Mouse (Mus musculus) gastrocnemius, adult 8-10 months (tissue): ENCODE measurements around the gene Xiap. TPM values are rescaled to one million over a fixed set of nuclear protein-coding genes. Genes with fewer than 3 reads are reported as not detected.

ENCODE experiments used
- DNase-seq, 2 experiments: peaks; one replicate each; pipeline ENCODE4 v3.0.0; 2022; ENCODE audit warnings: low spot score in 2 of 2
- total RNA-seq, 4 experiments: library from RNA; stranded (reverse); gene quantifications; 2 replicates each; pipeline ENCODE4 v1.2.4; 2022

Gene Xiap
- total RNA-seq, 4 experiments from 2014 or later, result 12.6 to 16.2 (median 15.6) TPM

DNA sequence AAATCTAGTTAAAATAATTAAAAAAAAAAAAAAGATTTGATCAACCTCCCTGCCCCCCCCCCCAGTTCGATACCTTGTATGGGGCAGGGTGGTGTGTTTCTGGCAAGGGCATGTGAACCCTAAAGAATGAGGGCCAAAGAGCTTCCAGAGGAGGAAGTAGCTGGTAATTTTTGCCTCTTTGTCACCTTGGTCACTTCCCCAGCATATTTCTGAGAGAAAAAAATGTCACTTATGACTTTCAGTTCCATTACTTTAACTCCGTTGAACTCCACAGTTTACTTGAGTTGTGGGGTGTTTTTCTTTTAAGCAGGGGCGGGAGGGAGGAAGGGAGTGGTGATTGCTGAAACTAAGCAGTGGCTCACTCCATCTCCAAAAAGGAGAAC lies 9.4 kb downstream of the Xiap start:
- DNase-seq, result no peak

DNA sequence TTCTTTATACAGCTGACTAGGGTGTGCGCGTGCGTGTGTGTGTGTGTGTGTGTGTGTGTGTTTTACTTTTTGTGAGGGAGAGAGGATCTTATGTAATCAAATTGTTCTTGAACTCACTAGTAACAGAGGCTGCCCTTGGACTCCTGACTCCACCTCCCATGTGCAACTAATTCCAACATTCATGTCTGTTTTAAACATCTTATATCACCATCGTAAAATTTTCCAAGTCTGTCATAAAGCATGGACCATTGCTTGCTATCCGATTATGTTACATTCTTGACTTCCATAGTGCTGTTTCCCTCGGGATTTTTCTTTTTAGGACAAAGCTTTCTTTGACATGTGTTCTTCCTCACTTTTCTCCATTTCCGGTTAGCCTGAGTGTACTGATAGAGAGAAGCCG lies 28.3 kb downstream of the Xiap start:
- DNase-seq, result no peak

DNA sequence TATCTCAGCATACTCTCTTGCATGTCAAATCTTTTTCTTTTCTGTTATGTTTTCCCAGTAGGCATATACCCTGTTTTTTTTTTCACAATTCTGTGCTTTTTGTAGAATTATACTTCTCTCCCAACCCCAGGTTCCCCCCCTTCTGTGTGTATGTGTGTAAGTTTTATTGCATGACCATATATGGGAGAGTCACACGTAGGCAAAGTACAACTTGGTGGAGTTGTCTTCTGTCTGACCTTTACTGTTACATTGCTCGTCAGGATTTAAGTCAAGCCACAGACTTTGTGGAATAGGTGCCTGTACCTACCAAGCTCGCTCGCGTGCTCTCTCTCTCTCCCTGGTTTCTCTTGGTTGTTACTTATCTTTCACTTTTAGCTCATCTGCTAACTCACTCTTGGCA lies 28.7 kb downstream of the Xiap start:
- no peak for DNase-seq

DNA sequence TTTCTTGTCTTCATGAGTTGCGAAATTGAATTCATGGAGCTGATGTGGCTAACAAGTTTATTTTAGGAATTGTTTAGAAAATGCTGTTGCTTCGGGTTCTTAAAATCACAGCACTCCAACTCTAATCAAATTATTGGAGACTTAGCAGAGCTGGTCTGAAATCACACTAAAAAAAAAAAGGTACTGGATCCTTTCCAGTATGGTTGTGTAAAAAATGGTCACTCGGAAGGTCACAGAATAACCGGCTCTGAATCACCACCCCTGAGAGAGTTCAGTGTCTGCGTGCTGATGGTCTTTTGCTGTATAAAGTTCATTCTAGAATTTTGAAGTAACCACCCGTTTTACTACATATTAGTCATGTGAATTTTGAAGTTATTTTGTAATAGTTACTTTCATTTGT lies 47.7 kb downstream of the Xiap start:
- DNase-seq, result no peak

DNA sequence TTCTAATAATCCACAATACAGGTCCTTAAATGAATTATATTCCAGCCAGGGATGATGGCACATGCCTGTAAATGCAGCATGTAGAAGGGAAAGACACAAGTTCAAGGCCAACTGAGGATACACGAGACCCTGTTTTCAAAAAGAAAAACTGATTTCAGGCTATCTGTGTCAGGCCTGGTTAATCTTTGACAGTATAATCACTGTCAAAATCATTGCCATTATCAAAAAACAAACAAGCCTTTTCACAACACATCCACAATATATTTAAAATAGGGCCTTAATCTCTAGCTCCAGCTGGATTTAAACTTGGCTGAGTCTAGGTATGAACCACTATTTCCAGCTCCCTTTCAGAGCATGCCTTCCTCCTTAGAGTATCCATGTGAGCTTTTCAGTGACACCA lies 51.1 kb downstream of the Xiap start:
- DNase-seq, result no peak

DNA sequence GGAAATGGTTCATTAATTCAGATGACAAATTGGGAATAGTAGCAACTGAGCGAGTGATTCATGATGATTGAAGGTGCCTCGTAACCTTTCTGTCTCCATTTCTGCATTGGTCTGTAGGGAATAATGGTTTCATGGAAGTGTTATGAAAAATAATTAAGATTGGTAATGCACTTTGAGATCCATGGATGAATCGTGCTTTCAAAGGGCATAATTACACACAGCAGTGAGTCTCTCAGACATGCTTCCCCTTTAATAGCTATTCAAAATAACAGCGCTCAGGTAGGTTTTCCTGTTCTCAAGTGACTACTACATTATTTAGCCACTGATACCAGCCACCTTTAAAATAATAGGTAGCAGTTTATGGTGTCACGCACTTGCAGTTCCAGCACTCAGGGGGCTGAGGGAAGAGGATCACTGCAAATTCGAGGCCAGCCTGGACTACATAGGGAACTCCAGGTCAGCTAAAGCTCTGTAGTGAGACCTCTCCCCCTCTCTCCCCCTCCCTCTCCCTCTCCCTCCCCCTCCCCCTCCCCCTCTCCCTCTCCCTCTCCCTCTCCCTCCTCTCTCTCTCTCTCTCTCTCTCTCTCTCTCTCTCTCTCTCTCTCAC lies 60.1 kb downstream of the Xiap start:
- no peak for DNase-seq

DNA sequence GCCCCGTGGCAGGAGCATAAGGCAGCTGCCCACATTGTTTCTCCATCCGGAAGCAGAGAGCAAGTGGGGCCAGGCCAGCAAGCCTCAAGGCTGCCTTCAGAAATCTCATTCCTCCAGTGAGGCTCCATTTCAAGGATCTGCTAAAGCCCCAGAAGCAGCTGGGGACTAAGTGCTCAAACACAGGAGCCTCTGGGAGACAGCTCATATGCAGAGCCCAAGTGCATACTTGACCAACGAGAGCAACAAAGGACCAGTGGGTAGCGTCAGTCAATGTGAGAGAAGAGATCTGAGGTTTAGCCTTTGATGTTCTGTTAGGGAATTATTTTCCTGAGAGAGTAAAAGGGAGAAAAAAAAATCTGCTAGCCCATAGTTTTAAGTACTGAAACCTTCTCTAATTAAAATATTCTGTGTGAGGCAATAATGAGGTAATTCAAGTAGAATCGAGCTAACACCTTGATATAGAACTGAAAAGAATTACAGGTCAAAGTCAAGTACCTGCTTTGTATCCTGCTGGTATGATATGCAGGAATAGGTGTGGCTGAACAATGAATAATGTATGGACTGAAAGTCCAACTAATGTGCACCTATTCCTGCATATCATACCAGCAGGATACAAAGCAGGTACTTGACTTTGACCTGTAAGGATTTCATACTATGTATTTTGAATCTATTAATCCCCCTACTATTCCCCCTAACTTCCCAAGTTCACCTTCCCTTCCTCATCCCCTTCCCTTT lies 65.7 kb downstream of the Xiap start:
- no peak for DNase-seq

DNA sequence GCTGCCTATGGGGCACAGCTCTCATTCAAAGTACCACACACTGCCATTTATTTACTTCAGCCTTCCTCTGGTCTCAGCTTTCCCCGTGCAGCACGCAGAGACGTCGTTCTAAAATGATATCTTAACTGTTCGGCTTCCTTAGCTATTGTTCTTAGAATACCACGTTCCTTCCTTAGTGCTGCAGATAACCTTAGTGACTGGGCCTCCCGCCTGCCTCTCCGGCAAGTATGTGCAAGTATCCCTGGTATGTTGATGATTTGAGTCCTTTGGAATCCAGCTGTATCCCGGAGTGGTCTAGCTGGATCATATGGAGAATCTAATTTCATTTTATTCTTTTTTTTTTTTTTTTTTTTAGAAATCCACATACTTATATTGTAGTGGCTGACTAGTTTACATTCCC lies 80.4 kb downstream of the Xiap start:
- DNase-seq, result no peak

DNA sequence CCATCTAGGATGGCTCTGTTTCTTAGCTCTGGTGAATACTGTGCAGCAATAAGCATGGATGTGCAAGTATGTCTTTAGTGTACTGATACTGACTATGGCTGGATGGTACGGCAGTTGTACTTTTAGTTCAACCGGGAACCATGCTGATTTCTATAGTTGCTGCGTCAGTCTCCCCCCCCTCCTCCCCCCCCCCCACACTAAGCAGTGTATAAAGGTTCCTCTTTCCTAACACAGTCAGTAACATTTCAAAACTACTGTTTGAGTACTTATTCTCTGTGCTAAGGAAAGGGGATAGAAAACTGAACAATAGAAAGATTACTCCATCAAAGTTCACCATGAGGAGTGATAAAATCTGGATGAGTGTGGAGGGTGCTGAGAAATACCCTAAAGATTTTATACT lies 83.1 kb downstream of the Xiap start:
- DNase-seq, result no peak

DNA sequence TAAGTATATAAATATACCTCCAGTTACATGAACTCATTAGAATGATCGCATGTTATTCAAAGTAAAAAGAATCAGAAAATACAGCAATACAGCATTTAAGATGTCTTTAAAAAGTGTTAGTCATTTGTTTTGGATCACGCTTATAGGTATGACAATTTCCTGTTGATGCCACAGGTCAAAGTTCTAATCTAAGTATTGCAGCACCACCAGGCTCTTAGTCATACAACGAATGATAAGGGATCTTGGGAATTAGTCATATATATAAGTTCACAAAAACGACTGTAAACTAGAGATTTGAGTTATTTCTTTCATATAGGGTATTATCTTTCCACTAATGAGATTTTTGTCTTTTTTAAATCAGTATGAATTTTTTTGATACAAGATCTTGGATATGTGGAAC lies 84.5 kb downstream of the Xiap start:
- DNase-seq, result no peak

DNA sequence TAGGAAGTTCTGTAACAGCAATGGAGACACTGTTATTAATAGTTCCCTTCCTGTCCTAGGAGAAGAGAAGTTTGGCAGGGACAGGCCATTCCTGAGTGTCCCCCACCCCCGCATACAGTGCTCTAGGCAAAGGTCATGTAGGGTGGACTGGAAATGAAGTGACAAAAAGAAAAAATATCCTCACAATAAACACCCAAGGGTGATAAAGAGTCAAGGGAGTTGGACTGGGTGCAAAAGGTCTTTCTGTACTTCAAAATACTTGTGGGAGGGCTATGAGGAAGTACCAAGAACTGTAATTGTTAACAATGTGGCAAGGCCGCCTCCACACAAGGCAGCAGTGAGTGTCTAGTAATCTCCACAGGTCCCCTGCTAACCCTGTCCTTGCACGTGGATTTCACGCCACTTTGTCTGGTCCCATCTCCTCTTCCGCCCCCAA lies 88.6 kb downstream of the Xiap start:
- DNase-seq, result peak in 1 of 2 experiments; percentile 5

DNA sequence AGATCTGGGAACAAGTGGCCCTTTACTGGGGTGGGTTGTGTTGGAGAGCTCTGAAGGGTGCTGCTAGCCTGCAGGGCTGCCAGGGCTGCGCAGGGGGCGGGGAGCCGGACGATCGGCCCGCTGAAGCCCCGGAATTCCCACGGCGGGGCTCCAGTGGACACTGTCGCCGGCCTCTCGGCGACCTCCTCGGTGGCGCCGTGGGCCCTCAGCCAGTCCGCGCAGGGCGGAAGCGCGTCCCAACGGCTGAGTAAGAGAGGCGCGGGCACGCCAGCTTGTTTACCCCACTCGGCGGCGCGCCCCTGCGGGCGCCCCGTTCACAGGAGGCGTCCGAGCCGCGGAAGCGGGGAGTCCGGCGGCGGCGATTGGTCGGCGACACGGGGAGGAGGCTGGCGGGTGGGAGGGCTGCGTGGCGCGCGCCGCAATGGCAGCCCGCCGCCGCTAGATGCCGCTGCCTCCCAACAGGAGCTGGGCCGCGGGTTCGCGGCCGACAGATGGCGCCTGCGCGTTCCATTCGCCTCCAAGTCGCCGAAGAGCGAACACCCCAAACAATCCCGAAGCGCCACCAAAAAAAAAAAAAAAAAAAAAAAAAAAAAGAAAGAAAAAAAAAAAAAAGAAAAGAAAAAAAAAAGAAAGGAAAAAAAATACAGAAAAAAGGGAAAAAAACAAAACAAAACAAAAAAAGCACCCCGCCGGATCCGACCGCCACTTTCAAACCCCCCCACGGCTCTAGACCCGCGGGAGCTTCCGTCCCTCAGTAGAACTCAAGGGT lies 89.5 kb downstream of the Xiap start, which contains the start of gene Stag2:
Stag2 (plus strand) TSS at position 530 of the 769 bp plus-strand sequence.
- peak; percentile 60 to 80 for DNase-seq

DNA sequence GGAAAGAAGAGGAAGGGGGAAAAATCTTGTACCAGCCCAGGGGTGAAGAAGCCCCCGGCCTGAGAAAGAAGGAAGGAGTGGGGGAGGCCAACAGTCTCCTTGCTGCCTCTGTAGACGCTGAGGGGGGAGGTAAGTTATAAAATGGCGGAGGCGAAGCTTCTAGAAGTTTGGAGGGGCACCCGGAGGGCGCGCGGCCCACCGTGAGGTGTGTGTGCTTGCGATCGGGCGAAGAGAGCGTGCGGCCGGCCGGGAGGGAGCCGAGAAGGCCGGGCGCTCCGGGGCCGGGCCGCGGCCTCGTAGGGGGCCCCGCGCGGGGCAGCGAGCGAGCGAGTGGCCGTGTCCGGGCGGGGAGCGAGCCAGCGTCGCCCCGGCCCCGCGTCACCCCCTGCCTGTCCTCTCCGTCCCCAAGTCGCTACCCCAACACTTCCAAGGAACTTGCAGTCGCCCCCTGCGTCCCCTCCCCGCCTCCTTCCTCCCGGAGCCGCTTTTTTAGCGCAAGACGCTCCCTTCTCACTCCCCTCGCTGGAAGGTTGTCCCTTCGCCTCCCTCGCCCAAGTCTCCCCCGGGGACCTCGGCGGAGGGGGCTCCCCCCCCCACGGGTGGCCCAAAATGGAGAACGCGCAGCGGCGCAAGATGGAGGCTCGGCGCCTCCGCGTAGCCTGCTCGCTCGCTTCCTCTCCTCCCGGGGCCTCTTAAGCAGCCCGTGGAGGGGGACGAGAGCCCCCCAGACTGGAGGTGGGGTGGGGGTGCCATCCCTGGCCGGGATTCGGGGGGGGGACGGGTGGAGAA lies 90.3 kb downstream of the Xiap start:
- DNase-seq, result peak; percentile 37 to 45

DNA sequence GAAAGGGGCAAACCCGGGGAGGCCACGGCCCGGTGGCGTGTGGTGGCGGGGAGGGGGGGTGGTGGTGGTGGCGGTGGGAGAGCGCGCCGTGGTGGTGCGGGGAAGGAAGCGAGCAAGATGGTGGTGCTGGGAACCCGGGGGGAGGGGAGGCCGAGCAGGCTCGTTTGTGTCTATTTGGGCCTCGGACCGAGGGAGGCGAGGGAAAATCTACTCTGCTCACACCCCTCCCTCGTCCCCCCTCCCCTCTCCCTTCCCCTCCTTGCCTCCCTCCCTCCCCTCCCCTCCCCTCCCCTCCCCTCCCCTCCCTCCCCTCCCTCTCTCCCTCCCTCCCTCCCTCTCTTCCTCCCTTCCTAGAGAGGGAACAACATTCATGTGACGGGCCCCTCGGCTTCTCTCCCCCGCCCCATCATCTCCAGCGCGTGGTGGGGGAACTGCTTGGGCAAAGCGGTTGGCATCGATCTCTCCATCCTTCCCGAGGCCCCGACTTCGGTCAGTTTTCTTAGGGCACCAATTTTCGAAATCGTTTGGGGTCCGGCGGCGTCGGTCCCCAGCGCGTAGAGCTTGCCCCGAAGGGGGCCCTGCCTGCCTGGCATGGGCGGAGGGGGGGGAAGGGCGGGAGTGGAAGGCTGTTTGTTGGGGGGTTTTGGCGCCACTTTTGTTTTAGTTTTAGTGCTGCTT lies 91.0 kb downstream of the Xiap start:
- DNase-seq, result peak; percentile 51 to 72

DNA sequence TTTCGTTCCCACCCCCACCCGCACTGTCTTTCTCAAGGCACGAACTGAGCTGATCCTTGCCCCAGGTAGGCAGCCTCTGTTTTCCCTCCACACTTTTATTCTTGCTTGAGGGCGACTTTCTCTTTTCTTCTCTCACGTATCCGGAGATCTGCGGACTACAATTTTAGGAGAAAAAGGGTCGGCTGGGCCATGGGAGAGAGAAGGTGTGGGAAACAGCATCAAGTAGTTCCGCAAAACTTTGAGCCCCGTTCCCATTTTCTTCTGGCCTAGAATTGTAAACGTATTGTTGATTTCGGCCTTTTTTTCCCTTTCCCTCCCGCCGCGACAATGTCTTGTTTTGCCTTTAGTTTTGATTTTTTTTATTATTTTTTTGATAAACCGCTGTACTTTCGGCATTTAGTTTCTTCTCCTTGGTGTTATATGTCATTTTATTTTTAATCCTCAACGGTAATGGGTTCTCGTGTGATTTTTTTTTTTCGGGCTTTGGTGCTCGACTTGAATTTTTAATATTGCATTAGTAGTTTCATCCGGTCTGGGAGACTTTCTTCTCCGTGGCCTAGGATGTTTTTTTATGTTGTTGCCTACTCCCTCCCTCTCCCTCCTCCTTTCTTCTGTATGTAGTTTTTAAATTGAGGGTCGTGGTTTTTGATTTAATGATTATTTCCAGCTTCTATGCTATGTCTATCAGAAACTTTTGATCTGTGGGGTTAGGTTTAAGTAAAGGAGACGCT lies 91.7 kb downstream of the Xiap start:
- no peak for DNase-seq

DNA sequence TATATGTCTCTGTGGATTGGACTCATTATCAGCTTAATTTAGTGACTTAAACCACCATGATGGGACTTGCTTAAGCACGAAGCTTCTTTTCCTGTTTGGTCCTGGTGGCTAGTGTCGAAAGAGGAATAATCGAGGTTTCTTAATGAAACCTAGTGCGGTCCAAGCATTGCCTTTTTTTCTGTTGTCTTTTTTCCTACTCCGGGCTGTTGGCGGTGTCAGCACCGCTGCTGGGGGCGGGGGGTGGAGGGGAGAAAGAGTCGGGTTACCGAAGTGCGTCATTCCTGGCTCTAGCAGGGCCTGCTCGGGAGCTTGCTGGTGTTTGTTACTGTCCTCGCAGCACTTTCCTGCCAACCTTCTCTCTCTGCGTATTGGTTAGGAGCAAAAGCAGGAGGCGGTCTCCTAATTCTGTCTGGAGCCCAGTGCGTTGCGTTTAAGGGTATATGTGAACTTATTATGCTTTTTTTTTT lies 92.5 kb downstream of the Xiap start:
- DNase-seq, result peak; percentile 69 to 81

DNA sequence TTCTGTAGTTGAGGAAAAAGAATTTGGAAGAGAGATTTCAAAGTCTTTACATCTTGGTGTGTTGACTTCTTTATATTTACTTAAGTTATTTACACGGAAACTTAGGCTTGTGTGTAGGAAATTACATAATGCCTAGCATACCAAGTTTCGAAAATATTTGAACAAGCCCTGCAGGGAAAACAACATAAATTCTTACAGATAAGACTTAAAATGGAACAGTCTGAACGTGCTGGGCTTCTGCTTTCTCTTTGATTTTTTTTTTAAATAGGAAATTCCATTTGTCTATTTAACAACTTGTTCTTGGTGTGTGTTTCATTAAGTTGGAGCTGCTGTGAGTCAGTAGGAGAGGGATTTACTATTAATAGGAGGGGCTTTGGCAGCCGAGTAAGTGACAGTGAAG lies 93.6 kb downstream of the Xiap start:
- DNase-seq, result no peak
